Mouse (Mus musculus) kidney, adult 2 months (tissue): ENCODE results near the gene Dgkb. TPM values are rescaled to one million over a fixed set of nuclear protein-coding genes. Genes with fewer than 3 reads are reported as not detected.

Experiments used
- DNase-seq: peaks from one replicate; pipeline ENCODE4 v3.0.0; 2021
- H3K27ac ChIP-seq: fragments of 200-500 bp; 2 replicates; pipeline ENCODE4 v1.5.1; 2012; ENCODE audit warnings: low read depth, low read length, control low read depth, inconsistent platforms; ENCODE audit not compliant: insufficient read depth
- H3K27me3 ChIP-seq: fragments of 200-500 bp; replicated peaks from 2 replicates; pipeline ENCODE4 v1.6.1; 2012; ENCODE audit warnings: mild to moderate bottlenecking, moderate library complexity, low read length, inconsistent platforms; ENCODE audit not compliant: control insufficient read depth, insufficient read depth
- H3K36me3 ChIP-seq: fragments of 200-500 bp; 2 replicates; pipeline ENCODE4 v1.6.1; 2012; ENCODE audit warnings: mild to moderate bottlenecking, moderate library complexity, low read length, inconsistent platforms; ENCODE audit not compliant: control insufficient read depth, insufficient read depth
- H3K4me1 ChIP-seq: fragments of 200-500 bp; 2 replicates; pipeline ENCODE4 v1.6.1; 2011; ENCODE audit warnings: low read length; ENCODE audit not compliant: control insufficient read depth, insufficient read depth
- H3K4me3 ChIP-seq: fragments of 200-500 bp; 2 replicates; pipeline ENCODE4 v1.5.1; 2011; ENCODE audit warnings: mild to moderate bottlenecking, low read depth, low read length, control low read depth; ENCODE audit not compliant: insufficient read depth
- CTCF ChIP-seq: fragments of 200-500 bp; conservative IDR thresholded peaks from 2 replicates; pipeline ENCODE4 v1.5.1; 2011; ENCODE audit warnings: low read depth, mild to moderate bottlenecking, control low read depth, low read length, moderate library complexity, mixed read lengths; ENCODE audit not compliant: insufficient read depth, insufficient read length
- POLR2A ChIP-seq: fragments of 200-500 bp; IDR thresholded peaks from one replicate; pipeline ENCODE4 v1.6.1; 2011; ENCODE audit warnings: low read depth, low read length, control low read depth
- WGBS: fragments of 180-500 bp; shearing (Covaris S2); methylation state at CpG from one replicate; pipeline ENCODE4 v1.1.7; 2018; 5-methylcytosine and 5-hydroxymethylcytosine counted together
- polyA plus RNA-seq: library from polyadenylated mRNA; depleted of rRNA; stranded (reverse); fragments of >200 nt; gene quantifications from 2 replicates; pipeline ENCODE4 v1.2.3, GENCODE M21; 2012

Gene Dgkb
- polyA plus RNA-seq, 1 experiment: 0.42 TPM

DNA sequence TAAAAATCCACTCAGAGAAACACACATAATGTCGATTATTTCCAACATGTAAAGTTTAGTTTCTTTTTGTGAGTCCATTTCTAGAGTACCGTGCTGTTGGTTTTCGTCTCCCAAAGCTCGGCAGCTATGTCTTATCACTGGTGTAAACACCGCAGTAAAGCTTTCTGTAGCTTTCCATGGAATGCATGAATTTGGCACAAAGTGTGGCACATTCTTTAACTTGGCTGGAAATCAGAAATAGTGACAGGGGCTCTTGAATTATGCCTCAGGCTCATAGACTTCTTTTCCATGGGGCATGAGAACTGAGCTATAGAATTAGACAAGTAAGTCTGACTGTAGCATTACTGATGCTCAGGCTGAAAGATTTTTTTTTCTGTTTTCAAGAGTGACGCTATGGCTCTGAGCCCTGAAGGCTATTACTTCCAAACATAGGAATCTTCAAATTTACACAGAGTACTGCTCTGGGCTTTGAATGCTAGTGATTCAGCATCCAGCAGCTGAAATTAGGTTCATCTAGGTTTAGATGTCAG lies 179.0 kb downstream of the Dgkb start:
- WGBS: 81% methylated on average over 6 of the region's 6 CpGs
- H3K4me3 ChIP-seq: no peak overlapping the region
- TF ChIP-seq CTCF: no peak
- TF ChIP-seq POLR2A: no peak
- no peak overlapping the region for H3K27ac ChIP-seq
- no peaks in the 10 kb centered on the region for H3K36me3 ChIP-seq
- no peaks in the 10 kb centered on the region for H3K4me1 ChIP-seq
- DNase-seq: no peak
- no peaks in the 10 kb centered on the region for H3K27me3 ChIP-seq

DNA sequence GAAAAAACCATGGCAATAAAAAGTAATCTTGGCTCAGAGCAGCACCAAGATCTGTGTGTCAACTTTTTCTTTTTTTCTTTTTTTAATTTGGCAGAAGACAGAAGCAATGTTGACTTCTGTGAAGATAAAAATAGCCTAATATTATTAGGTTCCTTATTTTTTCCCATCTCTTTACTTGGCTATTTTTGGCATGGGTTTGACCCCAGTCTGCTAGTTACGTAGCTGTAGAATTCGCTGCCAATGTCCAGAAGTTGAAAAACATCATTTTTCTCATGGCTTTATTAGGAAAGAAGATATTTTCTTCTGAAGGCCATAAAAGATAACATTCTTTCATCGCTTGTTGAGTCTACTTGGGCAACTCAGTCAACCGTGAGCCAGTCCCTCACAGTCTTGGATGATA lies 200.1 kb downstream of the Dgkb start:
- no peaks in the 10 kb centered on the region for H3K36me3 ChIP-seq
- H3K4me1 ChIP-seq: no peaks in the 10 kb centered on the region
- H3K27me3 ChIP-seq: no peaks in the 10 kb centered on the region
- H3K27ac ChIP-seq: no peak overlapping the region
- H3K4me3 ChIP-seq: no peak overlapping the region
- 65% methylated on average over 4 of the region's 4 CpGs for WGBS
- no peak for TF ChIP-seq POLR2A
- no peak for TF ChIP-seq CTCF
- DNase-seq: no peak

DNA sequence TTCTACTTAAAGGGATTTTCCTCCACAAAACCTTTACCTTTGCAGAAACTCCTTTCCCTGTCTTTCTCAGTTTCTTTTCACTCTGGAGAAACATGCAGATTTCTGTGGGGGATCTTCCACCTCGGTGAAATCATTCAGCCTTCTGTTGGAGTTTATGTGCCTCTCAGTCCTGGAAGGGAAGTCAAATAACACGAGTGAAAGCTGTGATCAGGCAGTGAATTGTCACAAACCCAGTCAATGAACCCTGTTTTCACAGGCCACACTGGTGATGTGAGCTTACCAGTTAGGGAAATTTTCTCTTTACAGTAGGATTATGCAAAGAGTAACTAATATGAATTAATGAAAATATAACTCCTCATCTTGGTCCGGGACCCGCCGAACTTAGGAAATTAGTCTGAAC lies 229.7 kb downstream of the Dgkb start:
- Histone ChIP-seq H3K4me1 (no peaks in the 10 kb centered on the region), H3K36me3 (no peaks in the 10 kb centered on the region), H3K27me3 (no peaks in the 10 kb centered on the region), H3K4me3 (no peak overlapping the region), H3K27ac (no peak overlapping the region)
- 89% methylated on average over 5 of the region's 5 CpGs for WGBS
- no peak for DNase-seq
- TF ChIP-seq POLR2A (no peak), CTCF (no peak)

DNA sequence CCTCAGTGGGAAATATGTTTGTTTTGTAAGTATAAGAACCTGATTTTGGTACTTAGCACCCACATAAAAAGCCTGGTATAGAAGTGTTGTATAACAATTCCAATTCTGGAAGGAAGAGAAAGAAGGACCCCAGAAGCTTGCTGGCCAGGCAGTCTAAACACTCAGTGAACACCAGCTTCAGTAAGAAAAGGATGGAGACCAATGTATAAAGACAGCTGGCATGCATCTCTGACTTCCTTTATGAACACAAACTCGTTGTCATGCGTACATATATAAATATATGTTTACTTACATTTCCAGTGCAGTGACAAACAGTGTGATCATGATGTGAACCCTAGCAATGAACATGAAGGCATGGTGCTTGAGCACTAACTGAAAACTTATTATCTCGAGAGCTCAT lies 270.7 kb downstream of the Dgkb start:
- no peak overlapping the region for H3K27ac ChIP-seq
- no peaks in the 10 kb centered on the region for H3K4me1 ChIP-seq
- H3K36me3 ChIP-seq: no peaks in the 10 kb centered on the region
- no peaks in the 10 kb centered on the region for H3K27me3 ChIP-seq
- H3K4me3 ChIP-seq: no peak overlapping the region
- no peak for DNase-seq
- 85% methylated on average over 3 of the region's 3 CpGs for WGBS
- no peak for TF ChIP-seq CTCF
- TF ChIP-seq POLR2A: no peak

DNA sequence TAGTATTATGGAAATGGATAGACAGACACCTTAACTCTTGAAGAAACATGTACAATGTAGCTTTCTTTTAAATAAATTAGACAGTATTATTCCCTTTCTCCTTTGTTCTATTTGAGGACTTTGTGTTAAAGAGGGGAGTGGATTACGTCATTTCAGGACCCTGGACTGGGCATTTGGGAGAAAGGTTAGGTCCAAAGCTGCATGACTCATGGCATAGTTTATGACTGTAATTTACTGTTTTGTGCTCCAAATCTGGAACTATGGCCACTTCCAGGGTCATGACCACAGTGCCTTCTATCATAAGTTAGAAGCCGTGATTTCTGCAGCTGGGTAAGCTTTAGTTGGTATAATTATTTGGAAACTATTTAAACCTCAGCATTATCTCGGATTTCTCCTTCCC lies 294.4 kb downstream of the Dgkb start:
- WGBS: 22% methylated on average over 3 of the region's 3 CpGs
- DNase-seq: no peak
- Histone ChIP-seq H3K4me1 (no peaks in the 10 kb centered on the region), H3K36me3 (no peaks in the 10 kb centered on the region), H3K27ac (no peak overlapping the region), H3K4me3 (no peak overlapping the region), H3K27me3 (no peaks in the 10 kb centered on the region)
- TF ChIP-seq POLR2A (no peak), CTCF (no peak)

DNA sequence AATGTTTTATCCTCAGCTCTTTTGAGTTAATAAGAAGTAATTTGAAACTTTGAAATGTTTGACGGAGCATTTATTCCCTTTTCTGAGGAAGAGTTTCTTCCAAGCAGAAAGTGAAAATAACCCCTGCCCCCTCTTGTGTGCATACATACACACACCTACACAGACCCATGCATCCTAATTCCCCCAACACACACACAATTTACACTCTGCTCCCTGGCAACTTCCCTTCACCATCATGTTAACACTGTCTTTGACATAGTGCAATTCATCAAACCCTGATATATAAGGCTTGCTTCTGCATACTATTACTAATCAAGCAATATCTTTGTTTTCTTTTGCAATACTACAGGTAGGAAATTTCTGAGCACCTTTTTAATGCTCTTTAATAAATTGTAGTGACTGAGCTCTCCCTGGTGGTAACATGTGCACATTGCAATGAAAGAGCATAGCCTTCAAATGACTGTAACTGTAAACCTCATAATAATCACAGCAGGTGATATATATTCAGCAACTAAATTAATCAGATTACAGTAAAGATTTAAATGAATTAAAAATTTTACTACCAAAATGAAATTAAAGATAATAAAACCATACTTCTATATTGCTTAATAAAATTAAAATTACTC lies 297.6 kb downstream of the Dgkb start:
- H3K36me3 ChIP-seq: no peaks in the 10 kb centered on the region
- no peaks in the 10 kb centered on the region for H3K4me1 ChIP-seq
- WGBS: 50% methylated on average over 1 of the region's 1 CpGs
- H3K27ac ChIP-seq: no peak overlapping the region
- no peaks in the 10 kb centered on the region for H3K27me3 ChIP-seq
- peak; percentile 12 for DNase-seq
- no peak overlapping the region for H3K4me3 ChIP-seq
- TF ChIP-seq POLR2A (no peak), CTCF (no peak)

DNA sequence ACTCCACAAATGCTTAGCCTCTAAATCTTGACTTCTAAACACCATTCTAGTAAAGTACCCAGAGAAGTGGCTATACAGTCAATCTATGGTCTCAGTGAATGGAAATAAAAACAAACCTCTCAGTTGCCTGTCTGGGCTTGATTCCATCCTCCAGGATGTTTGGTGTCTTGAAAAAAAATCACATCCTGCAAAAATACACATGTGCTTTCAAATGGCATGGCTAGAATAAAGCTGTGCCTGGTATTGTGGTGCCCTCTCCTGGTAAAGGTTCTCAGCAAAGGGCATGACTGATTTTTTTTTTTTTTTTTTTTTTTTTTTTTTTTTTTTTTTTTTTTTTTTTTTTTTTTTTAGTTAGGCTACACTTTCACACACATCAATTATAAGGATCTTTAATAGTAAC lies 306.0 kb downstream of the Dgkb start:
- Histone ChIP-seq H3K27ac (no peak overlapping the region), H3K36me3 (no peaks in the 10 kb centered on the region), H3K4me1 (no peaks in the 10 kb centered on the region), H3K27me3 (no peaks in the 10 kb centered on the region), H3K4me3 (no peak overlapping the region)
- DNase-seq: peak; percentile 12
- TF ChIP-seq POLR2A: no peak

DNA sequence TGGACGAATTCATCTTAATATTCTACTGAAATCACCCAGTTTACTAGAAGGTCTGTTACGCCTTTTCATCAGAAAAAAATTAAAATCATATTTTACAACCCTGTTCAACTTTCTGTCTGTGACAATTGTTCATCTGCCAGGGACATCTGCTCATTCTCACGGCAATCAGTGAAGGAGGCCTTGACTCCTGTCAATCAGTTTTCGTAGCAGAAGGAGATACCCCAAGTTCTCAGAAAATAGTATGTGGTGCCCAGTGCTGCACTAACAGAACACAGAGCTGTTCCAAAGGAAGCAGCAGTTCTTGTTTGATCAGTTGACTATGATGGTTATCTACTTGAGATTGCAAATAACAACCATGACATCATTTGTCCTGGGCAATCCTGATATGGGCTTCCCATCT lies 307.8 kb downstream of the Dgkb start:
- DNase-seq: no peak
- Histone ChIP-seq H3K27me3 (no peaks in the 10 kb centered on the region), H3K4me3 (no peak overlapping the region), H3K36me3 (no peaks in the 10 kb centered on the region), H3K4me1 (no peaks in the 10 kb centered on the region), H3K27ac (no peak overlapping the region)
- WGBS: 85% methylated on average over 4 of the region's 4 CpGs
- no peak for TF ChIP-seq CTCF
- TF ChIP-seq POLR2A: no peak
